Mouse (Mus musculus) spleen, postnatal 14 days (tissue): Measurements from ENCODE around the gene Rpl31.

Source experiments
- DNase-seq, 2 experiments: peaks; one replicate each; pipeline ENCODE4 v3.0.0; 2021 to 2022; ENCODE audit warnings: low spot score in 2 of 2

The Rpl31 gene

DNA sequence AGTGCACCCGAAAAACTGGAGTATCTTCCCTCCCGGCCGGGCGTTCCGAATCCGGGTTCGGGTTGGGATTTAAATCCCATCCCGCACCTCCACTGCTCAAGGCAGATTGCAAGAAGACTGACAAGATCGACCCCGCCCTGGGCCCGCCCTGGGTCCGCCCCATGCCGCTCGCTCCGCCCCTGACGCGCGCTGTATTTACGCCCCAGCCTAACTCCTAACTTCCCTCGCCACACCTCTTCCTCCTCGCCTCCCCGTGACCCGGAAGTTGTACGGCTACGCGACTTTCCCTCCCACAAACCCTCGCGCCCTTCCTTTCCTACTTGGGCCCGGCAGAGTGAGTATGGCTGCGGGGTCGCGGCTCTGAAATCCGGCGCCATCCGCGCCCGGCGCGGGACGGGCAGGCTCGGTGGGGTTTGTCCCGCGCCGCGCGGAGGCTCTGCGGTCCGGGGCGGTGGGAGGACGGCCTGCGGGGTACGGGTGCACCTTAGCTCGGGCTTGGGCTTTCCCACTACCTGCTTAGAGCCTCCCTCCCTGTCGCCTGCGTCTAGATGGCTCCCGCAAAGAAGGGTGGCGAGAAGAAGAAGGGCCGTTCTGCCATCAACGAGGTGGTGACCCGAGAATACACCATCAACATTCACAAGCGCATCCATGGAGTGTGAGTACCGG lies at the start of gene Rpl31:
Gene Rpl31, plus strand, starts transcription at position 242 of the 666 bp plus-strand sequence.
- peak; percentile 91 to 92 for DNase-seq

DNA sequence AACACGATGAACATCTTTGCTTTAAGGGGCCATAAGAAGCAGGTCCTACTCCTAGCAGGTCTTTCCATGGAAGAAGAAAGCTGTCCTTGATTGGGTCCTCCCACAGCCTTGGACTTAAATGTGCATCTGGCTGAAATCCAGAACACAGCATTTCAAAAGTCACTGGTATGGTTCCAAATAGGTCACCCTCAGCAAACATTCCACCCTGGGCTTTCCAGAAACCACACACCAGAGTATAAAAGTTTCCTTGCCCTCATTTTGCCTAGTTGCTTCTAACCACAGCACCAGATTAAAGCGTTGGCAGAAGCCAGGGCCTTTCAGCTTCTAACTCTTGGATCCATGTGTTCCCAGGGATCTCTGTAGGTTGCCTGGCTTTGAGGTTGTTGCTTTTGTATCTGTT lies 49.7 kb upstream of the Rpl31 start:
- no peak for DNase-seq

DNA sequence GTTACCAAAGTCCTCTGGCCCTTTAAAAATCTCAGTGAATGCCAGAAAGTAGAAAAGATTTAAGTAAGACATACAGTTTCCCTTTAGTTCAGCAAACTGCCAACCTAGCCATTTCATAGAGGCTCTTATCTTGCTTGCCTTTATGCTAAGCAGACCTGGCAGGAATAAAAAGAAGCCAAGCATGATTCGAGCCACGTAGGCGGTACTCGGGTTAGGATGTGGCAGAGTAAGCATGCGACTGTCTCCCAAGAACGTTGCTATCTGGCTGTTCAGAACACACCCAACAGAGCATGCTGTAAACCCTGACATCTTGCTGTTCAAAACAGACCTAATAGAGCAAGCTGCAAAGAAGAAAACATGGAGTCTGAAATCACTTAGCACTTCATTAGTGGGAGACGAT lies 48.8 kb upstream of the Rpl31 start:
- DNase-seq: no peak

DNA sequence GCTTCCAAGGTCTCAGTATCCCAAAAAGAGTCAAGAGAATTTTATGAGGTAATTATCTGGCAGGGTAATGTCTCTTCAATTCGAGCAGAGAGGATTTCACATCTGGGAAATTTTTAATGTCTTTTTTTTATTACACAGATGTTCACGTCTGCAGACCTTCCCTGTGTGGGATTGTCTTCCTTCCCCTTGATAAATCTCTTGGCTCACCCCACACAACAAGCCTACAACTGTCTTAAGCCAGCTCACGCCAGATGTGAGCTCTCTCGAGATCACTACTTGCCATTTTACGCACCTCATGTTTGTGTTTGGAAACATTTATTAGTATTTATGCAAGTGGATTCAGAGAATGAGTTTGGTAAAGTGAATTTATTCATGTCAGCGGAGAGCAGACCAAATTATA lies 45.7 kb upstream of the Rpl31 start:
- DNase-seq: no peak

DNA sequence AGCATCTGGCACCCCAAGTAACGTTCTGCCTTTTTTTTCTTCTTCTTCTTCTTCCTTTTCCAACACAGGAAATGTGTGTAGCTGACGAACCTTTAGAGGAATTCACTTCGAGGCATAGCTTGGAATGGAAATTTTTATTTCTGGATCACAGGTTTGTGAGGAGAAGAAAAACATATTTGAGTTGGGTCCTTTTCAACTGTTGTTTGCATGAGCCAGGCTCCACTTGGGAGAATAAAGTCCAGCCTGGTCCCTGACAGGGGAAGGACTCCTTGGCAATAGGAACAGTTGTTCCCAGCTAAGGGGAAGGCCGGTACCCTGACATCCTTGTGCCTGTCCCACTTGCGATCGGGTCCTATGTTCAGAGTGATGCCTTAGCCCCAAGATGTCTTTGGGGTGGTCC lies 42.4 kb upstream of the Rpl31 start:
- DNase-seq: no peak

DNA sequence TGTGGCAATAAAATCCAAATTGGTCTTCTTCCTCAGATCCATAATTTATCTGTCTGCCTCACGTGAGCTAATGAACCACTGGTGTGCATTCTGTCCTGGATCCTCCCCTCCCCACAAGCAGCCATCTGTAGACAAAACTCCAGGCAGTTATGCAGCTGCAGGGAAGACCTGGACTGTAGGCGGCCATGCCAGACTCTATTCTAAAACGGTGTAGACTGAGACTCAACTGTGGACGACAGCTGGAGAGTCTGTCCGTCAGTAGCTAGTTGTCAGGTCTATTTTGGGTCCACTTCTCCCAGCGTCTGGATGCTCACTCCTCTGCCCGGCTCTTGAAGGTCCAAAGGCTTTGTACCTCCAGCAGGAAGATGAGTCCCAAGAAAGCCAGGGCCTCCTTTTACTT lies 40.1 kb upstream of the Rpl31 start:
- no peak for DNase-seq

DNA sequence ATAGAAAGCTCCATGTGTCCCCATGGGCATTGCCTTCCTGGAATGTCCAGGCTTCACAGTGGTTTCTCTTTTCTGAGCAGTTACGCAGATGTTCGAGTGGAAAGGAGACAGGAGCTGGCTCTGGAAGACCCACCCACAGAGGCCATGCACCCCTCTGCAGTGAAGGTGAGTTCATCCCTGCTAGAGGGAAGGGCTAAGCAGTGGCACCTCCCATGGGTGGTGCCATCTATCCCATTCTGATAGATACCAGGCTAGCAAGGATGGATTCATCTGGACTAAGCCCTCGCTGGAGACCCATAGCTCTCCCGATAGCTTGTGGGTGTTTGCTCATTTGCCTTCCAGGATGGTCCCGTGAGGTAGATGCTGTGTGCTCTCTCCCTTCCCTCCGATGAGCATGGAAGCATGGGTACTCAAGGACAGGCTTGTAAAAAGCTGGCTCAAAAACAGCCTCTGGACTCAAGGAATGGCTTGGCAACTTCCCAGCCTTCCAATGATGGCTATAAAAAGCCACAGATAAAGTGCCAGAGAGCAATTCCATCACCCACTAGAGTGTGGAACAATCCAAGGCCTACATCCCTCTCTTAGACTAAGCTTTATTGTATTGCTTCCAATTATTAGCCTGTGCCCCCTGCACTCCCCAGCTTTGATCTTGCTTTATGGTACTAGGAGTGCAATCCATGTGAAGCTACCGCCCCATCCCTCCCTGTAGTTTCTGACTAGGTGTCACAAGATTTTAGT lies 36.6 kb upstream of the Rpl31 start:
- no peak for DNase-seq

DNA sequence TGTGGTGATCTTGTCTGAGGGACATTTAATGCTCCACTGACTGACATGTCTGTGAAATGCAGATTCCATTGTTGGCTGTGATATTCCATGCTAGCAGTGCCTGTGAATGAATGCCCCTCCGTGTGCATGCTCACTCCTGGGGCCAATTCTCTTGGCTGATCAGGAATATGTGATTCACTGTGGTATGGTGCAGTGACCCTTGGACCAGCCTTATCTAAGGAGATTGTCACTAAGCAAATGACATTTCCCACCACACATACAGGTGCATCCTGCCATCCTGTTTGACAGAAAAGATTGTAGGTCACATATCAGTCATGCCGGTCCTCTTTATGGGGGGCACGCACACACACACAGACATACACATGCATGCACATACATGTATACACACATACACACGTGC lies 35.2 kb upstream of the Rpl31 start:
- DNase-seq: no peak

DNA sequence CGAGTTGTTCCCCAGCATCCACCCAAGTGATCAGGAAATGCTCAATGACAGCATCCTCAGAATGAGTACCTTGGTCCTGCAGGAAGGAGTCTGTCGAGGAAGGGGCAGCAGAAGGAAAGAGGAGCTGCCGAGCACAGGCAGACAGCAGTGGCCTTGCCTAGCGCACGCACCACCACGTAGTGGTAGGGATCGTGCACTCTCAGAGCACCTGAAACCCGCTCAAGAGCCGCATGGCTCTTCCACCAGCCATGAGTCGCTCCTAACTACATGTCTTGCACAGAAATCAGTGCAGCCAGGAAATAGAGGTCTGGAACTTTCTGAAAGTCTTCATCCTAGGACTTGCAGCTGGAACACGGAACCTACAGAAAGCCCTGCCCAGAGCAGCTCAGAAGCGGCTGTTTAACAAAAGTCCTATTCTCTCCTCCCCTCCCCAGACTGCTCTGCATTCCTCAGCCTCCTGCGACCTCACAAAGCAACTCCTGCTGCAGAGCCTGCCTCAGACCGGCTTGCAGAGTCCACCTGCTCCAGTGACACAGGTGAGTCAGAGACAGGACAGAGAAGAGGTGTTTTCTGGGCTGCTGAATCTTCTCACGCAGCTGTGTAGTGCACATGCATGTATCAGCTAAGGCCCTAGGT lies 32.0 kb upstream of the Rpl31 start:
- DNase-seq: no peak

DNA sequence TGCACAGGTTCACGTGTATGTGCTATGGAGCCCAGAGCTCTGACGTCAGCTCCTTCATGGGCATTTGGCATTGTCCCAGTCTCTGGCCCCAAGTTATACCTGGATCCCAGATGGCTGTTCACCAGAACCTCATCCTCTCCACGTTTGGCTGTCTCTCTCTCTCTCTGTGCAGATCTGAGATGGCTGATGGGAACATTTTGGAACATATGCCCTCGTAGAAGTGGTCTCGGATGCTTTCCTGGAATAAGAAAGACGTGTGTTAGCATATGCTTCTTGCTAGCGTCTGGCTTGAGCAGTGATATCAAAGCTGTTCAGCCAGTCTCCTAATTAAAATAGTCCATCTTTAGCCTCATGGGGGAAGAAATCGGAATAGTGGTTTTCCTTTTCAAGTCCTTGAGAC lies 30.9 kb upstream of the Rpl31 start:
- DNase-seq: no peak

DNA sequence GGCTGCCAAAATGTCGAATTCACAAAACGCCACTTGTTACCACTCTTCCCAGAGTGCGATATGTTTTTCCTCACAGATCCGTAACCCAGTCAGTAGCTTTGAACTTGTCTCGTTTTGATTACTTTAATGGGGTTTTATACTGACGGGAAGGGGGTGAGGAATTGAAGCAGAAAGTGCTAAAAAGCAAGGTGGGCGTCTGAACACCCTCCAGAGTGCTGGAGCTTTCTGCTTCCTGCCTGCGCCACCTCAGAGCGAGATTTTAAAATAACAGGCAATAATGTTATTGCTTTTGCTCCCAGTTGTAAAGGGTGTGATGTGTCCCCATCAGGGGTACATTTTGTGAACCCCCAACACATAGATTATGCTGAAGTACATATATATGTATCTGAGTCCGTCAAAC lies 28.8 kb upstream of the Rpl31 start:
- DNase-seq: no peak

DNA sequence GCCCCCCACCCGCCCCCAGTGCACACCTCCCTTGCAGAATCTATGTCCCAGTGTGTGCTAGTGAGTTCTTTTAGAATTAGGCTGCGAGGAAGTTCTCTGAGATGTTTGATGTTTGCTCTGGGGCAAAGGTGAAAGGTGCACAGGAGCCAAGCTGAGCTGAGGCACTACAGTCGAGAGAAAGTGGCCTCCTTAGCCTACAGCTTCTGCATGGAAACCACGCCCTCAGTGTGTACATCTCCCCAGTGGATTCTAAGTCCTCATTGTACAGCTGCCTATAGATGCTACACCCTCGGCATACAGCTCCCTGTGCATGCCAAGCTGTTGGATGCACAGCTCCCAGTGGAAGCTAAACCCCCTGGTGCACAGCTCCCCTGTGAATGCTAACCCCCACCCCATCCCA lies 28.2 kb upstream of the Rpl31 start:
- DNase-seq: no peak

DNA sequence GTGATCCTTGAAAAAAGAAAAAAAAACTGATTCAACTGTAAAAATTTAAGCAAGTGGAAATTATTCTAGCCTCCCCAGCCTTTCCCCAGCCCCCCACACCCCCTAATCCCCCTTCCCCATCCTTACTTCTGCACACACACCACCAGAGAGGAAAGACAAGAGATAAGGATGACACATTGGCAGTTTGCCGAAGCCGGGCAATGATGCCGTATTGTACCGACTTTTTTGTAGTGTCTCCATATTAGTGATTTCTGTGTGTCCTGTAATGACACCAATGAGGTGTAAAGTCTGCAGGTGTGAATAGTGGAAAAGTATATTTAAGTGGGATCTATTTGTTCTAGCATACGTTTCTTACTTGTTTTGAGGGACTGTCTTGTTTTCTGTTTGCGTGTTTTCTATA lies 27.5 kb upstream of the Rpl31 start:
- no peak for DNase-seq

DNA sequence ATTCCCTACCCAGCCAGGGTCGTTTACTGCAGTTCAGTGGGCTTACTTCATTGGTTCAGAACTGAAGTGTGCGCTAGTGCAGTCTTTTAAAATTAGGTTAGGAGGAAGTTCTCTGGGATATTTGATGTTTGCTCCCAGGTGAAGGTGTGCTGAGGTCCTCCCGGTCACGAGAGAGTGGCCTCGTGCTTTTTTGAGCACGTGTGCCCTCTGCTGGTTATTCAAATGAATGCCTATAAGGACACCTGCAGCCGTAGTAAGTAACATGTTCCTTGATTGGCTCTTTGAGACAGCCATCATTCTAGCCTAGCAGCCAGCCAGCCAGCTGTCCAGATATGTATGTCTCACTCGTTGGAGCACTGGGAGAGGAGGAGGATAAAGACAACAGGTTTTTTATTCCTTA lies 27.0 kb upstream of the Rpl31 start:
- peak in 1 of 2 experiments; percentile 4 for DNase-seq

DNA sequence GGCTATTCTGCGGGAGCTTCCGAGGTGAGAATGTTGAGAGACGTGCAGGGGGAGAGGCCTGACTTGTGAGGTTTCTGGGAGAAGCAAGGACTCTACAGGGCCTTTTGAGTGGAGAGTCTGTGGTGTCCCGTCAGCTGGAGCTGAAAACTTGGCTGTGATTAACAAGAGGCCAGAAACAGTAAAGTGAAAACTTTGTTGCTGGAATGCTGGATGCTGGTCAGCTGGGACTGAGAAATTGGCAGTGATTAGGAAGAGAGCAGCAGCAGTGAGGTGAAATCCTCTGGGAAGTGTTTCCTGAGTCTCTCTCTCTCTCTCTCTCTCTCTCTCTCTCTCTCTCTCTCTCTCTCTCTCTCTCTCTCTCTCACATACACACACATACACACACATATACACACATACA lies 25.8 kb upstream of the Rpl31 start:
- DNase-seq: no peak

DNA sequence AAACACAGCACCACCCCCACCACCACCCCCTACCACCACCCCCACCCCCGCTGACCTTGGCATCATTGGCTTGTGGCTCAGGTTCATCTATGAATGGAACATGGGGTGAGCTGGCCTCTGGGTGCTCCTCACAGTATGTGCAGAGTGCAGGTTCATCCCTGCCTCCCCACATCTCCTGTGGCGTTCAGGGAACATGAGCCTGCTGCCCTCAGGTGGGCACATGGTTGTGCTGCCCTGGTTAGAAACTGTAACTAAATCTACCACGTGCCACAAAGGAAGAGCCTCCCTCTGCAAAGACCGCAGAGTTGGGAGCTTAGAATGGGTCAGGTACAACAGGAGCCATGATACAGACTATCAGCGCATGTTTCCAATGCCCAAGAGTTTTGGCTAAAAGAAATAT lies 24.4 kb upstream of the Rpl31 start:
- no peak for DNase-seq

DNA sequence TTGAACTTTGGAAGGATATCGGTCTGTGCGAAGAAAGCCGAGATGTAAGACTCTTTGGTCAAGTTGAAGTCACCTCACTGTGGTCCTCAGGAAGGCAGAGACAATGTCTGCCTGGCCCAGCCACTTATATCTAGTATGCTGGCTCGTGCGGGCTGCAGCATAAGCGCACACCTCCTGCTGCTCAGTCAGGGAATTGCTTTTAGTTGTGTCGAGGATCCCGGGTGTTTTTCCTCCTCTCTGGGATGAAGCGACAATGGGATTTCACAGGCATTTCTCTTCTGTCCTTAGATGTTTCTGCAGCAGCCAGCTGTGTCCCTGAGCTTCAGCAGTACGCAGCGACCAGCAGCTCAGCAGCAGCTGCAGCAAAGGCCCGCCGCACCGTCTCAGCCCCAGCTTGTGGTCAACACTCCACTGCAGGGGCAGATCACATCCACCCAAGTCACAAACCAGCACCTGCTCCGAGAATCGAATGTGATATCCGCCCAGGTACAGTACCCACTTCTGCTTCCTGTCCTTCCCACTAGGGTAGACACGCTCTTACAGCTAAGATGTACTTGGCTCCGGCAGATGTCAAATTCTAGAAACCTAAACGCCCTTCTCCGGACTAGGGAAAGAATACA lies 22.6 kb upstream of the Rpl31 start:
- DNase-seq: no peak

DNA sequence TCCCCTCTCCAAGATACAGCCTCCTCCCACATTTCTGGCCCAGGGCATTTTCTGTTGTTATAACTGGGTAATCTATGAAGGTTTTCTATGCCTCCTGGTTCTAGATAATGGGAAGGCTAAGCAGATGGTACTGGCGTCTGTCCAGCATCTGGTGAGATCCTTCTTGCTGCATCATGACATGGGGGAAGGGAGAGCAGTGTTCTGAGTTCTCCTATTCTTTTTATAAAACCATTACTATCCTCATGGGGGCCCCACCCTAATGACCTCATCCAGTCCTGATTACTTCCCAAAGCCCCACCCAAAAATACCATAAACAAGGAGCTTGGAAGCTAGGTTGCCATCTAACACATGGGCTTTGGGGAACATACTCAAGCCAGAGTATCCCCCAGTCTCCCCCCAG lies 18.6 kb upstream of the Rpl31 start:
- DNase-seq: no peak

DNA sequence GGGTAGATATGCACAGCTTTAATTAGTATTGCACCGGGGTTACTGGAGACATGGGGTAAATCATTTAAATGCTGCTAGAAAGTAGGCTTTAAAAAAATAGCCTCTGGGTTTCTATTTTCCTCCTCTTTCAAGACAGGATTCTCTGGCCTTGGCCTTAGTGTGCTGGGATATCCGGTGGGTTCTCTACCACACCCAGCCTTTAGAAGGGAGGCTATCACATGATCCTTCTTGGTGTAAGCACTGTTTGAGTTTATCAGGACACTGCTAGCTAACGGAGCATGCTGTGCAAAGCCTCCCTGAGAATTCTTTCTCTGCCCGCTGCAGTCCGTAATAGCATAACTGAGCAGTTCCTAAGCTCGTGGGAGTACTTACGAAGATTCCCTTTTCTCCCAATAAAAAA lies 18.2 kb upstream of the Rpl31 start:
- DNase-seq: no peak

DNA sequence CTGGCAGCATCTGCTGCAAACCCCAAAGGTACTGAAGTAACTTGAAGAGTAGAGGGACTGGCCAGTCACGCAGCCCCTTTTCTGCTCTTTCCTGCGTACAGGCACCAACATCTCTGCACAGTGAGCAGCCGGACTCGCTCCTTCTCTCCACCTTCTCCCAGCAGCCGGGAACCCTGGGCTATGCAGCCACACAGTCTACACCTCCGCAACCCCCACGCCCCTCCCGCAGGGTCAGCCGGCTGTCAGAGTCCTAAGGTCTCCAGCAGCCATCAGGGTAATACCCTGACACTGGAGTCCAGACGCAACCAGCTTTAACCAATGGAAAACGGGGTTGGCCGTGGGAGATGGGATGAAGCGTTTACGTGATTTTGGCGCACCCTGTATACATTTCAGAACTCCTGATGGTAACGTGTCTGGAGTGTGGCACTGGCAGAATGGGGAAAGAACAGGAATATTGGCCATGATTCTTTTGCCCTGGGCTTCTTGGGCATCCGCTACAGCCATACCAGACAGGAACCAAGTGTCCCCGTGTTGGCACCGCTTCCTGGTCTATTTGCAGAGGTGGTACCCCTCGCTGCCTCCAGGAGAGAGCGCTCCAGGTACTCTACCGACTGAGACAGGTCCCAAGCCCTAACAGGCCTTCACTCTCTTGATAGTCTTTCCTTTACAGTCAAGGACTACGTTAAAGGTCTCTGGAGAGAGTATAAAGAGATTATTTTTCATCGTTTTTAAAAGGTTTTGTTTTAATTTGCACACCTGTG lies 5.7 kb upstream of the Rpl31 start:
- no peak for DNase-seq

DNA sequence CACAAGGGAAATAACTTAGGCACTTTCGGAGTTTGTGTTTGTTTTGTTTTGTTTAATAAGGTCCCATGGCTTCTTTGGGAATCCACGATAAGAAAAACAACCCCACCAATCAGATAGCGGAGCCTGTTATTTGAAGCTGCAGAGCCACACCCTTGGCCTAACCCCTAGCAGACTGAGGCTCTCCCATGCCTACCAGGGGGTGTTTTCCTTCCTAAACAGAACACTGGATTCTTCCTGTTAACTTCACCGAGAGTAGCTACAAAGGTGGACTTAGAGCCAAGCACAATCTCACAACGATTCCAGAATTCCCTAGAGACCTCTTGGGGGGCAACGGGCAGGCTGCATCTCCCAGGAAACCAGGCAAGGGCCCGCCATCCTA lies 5.1 kb upstream of the Rpl31 start:
- no peak for DNase-seq

DNA sequence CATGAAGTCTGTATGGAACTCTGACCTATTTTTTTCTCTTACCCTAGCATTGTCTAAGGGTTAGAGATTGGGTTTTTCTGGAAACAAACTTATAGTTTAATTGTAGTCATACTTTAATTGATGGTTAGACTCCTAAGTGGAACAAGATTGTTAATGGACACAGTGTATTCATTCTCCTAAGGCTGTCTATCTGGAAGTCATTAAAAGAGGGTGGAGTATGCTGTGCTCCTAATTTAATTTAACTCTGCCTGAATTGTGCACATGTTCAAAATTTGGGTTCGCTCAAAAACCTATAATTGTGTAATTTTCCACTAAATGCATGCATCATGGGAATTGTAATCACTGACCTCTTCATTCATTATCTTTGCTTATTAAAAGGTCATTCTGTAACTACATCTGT lies 2.1 kb upstream of the Rpl31 start:
- DNase-seq: no peak
